Mouse (Mus musculus) kidney, postnatal 0 days (tissue): ENCODE measurements at regions not wholly inside any gene's neighbourhood (a gene's known extent, or its start where the extent isn't known, plus 50 kb on each side); places are given as distances from the start of the nearest gene placed in this dataset.

ENCODE experiments used
- ATAC-seq: fragments of 200-750 bp; cut with Nextera tagmentation; replicated peaks from 2 replicates; pipeline ENCODE4 v1.8.0; 2017; ENCODE audit warnings: low read depth, moderate number of reproducible peaks, moderate TSS enrichment, moderate library complexity; ENCODE audit not compliant: low FRiP score
- DNase-seq: peaks from one replicate; pipeline ENCODE4 v3.0.0-alpha.2; 2016; ENCODE audit warnings: low spot score
- H3K27ac ChIP-seq: fragments of 300-500 bp; sonication (generic); 2 replicates; pipeline ENCODE4 v1.5.1; 2014; ENCODE audit warnings: mild to moderate bottlenecking
- H3K27me3 ChIP-seq: fragments of 300-500 bp; sonication (generic); 2 replicates; pipeline ENCODE4 v1.6.1; 2014; ENCODE audit warnings: low read length, mixed read lengths; ENCODE audit not compliant: insufficient read depth
- H3K36me3 ChIP-seq: fragments of 300-500 bp; sonication (generic); 2 replicates; pipeline ENCODE4 v1.6.1; 2014; ENCODE audit warnings: low read length, mixed read lengths; ENCODE audit not compliant: insufficient read depth
- H3K4me1 ChIP-seq: fragments of 300-500 bp; sonication (generic); replicated peaks from 2 replicates; pipeline ENCODE4 v1.6.1; 2014; ENCODE audit warnings: antibody characterized with exemption, low read length, mixed read lengths; ENCODE audit not compliant: insufficient read depth
- H3K4me2 ChIP-seq: fragments of 300-500 bp; sonication (generic); 2 replicates; pipeline ENCODE4 v1.6.1; 2014; ENCODE audit warnings: mild to moderate bottlenecking, low read length, moderate library complexity, mixed read lengths
- H3K4me3 ChIP-seq: fragments of 300-500 bp; sonication (generic); replicated peaks from 2 replicates; pipeline ENCODE4 v1.5.1; 2014; ENCODE audit warnings: low read depth, low read length
- H3K9ac ChIP-seq: fragments of 300-500 bp; sonication (generic); 2 replicates; pipeline ENCODE4 v1.6.1; 2014; ENCODE audit warnings: low read depth, low read length
- H3K9me3 ChIP-seq: fragments of 300-500 bp; sonication (generic); replicated peaks from 2 replicates; pipeline ENCODE4 v1.6.1; 2016; ENCODE audit warnings: low read length, inconsistent platforms, mixed read lengths
- CTCF ChIP-seq: IDR thresholded peaks from 2 replicates; pipeline ENCODE4 v1.5.1; 2016; ENCODE audit warnings: antibody characterized with exemption, low read depth, mild to moderate bottlenecking, moderate library complexity
- WGBS: fragments of 180-500 bp; shearing (Covaris S2); extraction: QIAGEN DNeasy Blood & Tissue Kit; methylation state at CpG from one replicate; pipeline ENCODE4 v1.1.7; 2014; 5-methylcytosine and 5-hydroxymethylcytosine counted together

- H3K36me3 ChIP-seq: no peaks in the 10 kb centered on the region
- no peaks in the 10 kb centered on the region for H3K27me3 ChIP-seq
- WGBS: under 1% methylated on average over 3 of the region's 3 CpGs
- DNase-seq (peak; percentile 83), ATAC-seq (peak; percentile 71)
- no peaks in the 10 kb centered on the region for H3K9me3 ChIP-seq
- peak overlapping the region; percentile 41 for H3K4me2 ChIP-seq
- H3K4me1 ChIP-seq: no peaks in the 10 kb centered on the region
- no peak overlapping the region for H3K27ac ChIP-seq
- no peak overlapping the region for H3K9ac ChIP-seq
- peak; percentile 89 for TF ChIP-seq CTCF
- H3K4me3 ChIP-seq: no peak overlapping the region
Observed at GRCm38 (mm10) chr2:21958365-21958764, 268.9 kb upstream of the Myo3a start.

GRCm38 (mm10) chr2:21958802-21959201, 268.5 kb upstream of the Myo3a start:
- ATAC-seq (no peak), DNase-seq (no peak)
- WGBS: 58% methylated on average over 3 of the region's 3 CpGs
- no peaks in the 10 kb centered on the region for H3K9me3 ChIP-seq
- H3K4me2 ChIP-seq: peak overlapping the region; percentile 41; the same call in 1 of the 2 replicates
- no peak for TF ChIP-seq CTCF
- H3K4me1 ChIP-seq: no peaks in the 10 kb centered on the region
- no peaks in the 10 kb centered on the region for H3K27me3 ChIP-seq
- H3K4me3 ChIP-seq: no peak overlapping the region
- H3K27ac ChIP-seq: no peak overlapping the region
- no peak overlapping the region for H3K9ac ChIP-seq
- H3K36me3 ChIP-seq: no peaks in the 10 kb centered on the region

DNA sequence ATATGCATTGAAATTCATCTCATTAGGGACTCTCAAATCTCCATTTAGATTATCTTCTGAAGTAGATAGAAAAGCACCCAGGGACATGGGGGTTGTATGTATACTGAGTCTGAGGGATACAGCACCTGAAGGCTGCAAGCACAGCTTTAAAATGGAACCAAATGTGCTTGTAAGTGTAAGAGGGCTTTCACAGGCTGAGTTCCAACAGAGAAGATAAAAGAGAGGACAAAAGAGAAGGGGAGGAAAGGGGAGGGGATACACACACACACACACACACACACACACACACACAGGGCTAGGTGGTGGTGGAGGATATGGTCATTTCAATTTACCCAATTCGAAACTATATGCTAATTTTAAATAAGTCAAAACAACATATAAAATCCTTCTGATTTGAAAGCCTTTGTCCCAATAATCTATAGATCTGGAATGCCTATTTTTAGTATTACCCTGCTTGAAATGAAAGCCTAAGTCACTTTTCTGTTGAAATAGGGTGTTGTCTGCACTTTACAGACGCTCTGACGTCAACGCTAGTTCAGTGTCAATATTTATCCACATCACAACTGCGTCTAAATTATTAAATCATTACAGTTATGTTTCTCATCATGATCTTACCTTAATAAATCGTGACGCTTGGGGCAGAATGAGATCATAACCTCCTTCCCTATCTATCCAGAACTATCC, 263.8 kb upstream of the Myo3a start:
- DNase-seq (no peak), ATAC-seq (no peak)
- H3K4me1 ChIP-seq: no peaks in the 10 kb centered on the region
- H3K4me2 ChIP-seq: peak overlapping the region; percentile 21; the same call in 1 of the 2 replicates
- no peak overlapping the region for H3K27ac ChIP-seq
- H3K4me3 ChIP-seq: no peak overlapping the region
- H3K36me3 ChIP-seq: no peaks in the 10 kb centered on the region
- H3K9ac ChIP-seq: no peak overlapping the region
- 11% methylated on average over 7 of the region's 7 CpGs for WGBS
- TF ChIP-seq CTCF: no peak
- no peaks in the 10 kb centered on the region for H3K9me3 ChIP-seq
- H3K27me3 ChIP-seq: no peaks in the 10 kb centered on the region

DNA sequence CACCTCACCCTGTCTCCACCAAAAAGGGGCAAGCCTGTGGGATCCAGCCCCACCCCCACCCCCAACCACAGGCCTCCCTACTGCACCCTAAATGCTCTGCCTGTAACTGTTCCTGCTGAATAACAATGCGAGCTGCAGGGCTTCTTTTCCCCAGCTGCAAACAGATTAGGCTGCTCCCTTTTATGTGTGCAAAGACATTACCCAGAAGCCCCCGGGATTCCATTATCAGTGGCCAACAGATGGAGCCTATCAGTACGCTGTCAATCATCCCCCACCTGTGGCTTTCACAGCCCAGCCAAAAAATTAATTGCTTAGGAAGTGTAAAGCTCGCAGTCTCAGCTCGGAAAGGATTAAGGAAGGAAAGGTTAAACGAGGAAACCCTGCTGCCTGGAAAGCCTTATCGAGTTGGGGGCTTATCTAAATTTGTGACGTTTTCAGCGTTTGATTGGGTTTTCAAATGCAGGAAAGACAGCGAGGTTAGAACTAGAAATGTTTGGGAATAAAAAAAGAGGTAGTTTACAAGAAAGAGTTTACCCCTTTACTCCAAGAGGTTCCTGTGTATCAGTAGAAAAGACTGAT, 263.2 kb upstream of the Myo3a start:
- Histone ChIP-seq H3K4me1 (no peaks in the 10 kb centered on the region), H3K4me3 (no peak overlapping the region), H3K9ac (no peak overlapping the region), H3K4me2 (peak overlapping the region; percentile 21; the same call in 1 of the 2 replicates), H3K36me3 (no peaks in the 10 kb centered on the region), H3K27me3 (no peaks in the 10 kb centered on the region), H3K27ac (no peak overlapping the region), H3K9me3 (no peaks in the 10 kb centered on the region)
- TF ChIP-seq CTCF: no peak
- WGBS: 1% methylated on average over 10 of the region's 10 CpGs
- DNase-seq (peak; percentile 6), ATAC-seq (no peak)

DNA sequence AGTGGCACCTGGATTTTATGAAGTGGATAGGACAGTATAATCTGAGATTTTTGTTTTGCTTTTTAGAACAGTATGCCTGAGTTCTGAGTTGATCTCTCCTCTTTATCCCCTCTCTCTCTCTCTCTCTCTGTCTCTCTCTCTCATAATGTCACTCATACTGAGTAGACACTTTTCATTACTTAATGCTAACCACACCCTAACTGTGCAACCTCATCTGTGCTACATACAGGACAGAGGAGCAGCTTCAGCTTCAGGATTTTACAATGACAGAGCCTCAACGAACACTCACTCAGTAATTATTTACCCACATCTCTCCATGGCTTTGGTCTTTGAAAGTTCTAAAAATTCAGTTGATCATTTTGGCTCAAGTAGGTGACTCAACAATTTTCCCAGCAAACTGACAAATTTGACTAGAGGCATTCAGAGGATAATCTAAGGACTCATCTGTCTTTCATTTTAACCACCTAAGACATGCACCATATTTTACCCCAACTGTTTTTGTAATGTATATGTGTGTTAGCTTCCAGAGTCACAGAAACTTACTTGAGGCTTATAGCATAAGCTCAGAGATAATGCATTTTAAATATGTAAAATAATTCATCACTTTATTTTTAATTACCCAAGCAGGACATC, 256.4 kb upstream of the Myo3a start:
- no peak for TF ChIP-seq CTCF
- no peak for ATAC-seq
- Histone ChIP-seq H3K9me3 (no peaks in the 10 kb centered on the region), H3K4me3 (no peak overlapping the region), H3K36me3 (no peaks in the 10 kb centered on the region), H3K9ac (no peak overlapping the region), H3K4me2 (no peak overlapping the region), H3K27me3 (no peaks in the 10 kb centered on the region), H3K27ac (no peak overlapping the region), H3K4me1 (no peaks in the 10 kb centered on the region)
- DNase-seq: no peak
- 66% methylated on average over 1 of the region's 1 CpGs for WGBS

- DNase-seq: no peak
- Histone ChIP-seq H3K36me3 (no peaks in the 10 kb centered on the region), H3K27ac (no peak overlapping the region), H3K9ac (no peak overlapping the region), H3K27me3 (no peaks in the 10 kb centered on the region), H3K4me2 (no peak overlapping the region), H3K9me3 (no peaks in the 10 kb centered on the region), H3K4me1 (no peaks in the 10 kb centered on the region), H3K4me3 (no peak overlapping the region)
- no peak for ATAC-seq
- no peak for TF ChIP-seq CTCF
- 84% methylated on average over 3 of the region's 3 CpGs for WGBS
Observed at GRCm38 (mm10) chr2:21974599-21974998, 252.7 kb upstream of the Myo3a start.
